Mouse (Mus musculus) lung, postnatal 0 days (tissue): ENCODE data around the gene Palld. TPM values are rescaled to one million over a fixed set of nuclear protein-coding genes. Genes with fewer than 3 reads are reported as not detected.

ENCODE experiments used
- ATAC-seq: fragments of 200-750 bp; cut with Nextera tagmentation; 2 replicates; pipeline ENCODE4 v1.8.0; 2017; ENCODE audit warnings: moderate library complexity
- DNase-seq: peaks from one replicate; pipeline ENCODE4 v3.0.0-alpha.2; 2016; ENCODE audit warnings: low spot score
- H3K27ac ChIP-seq: fragments of 300-500 bp; sonication (generic); 2 replicates; pipeline ENCODE4 v1.5.1; 2014; ENCODE audit warnings: antibody characterized with exemption, mild to moderate bottlenecking, low read length, mixed read lengths
- H3K27me3 ChIP-seq: fragments of 300-500 bp; sonication (generic); replicated peaks from 2 replicates; pipeline ENCODE4 v1.6.1; 2014; ENCODE audit warnings: low read length, mixed read lengths; ENCODE audit not compliant: insufficient read depth
- H3K36me3 ChIP-seq: fragments of 300-500 bp; sonication (generic); 2 replicates; pipeline ENCODE4 v1.6.1; 2014; ENCODE audit warnings: low read length, mixed read lengths; ENCODE audit not compliant: insufficient read depth
- H3K4me1 ChIP-seq: fragments of 300-500 bp; sonication (generic); 2 replicates; pipeline ENCODE4 v1.6.1; 2014; ENCODE audit warnings: antibody characterized with exemption, low read depth, low read length, mixed read lengths; ENCODE audit not compliant: insufficient read depth
- H3K4me2 ChIP-seq: fragments of 300-500 bp; sonication (generic); replicated peaks from 2 replicates; pipeline ENCODE4 v1.6.1; 2014; ENCODE audit warnings: low read depth, mild to moderate bottlenecking, low read length, moderate library complexity, mixed read lengths
- H3K4me3 ChIP-seq: fragments of 300-500 bp; sonication (generic); 2 replicates; pipeline ENCODE4 v1.5.1; 2014; ENCODE audit warnings: low read depth, low read length
- H3K9ac ChIP-seq: fragments of 300-500 bp; sonication (generic); replicated peaks from 2 replicates; pipeline ENCODE4 v1.6.1; 2014; ENCODE audit warnings: low read depth, mild to moderate bottlenecking
- H3K9me3 ChIP-seq: fragments of 300-500 bp; sonication (generic); 2 replicates; pipeline ENCODE4 v1.6.1; 2016; ENCODE audit warnings: low read length, mixed read lengths
- CTCF ChIP-seq: IDR thresholded peaks from 2 replicates; pipeline ENCODE4 v1.5.1; 2016; ENCODE audit warnings: antibody characterized with exemption, mild to moderate bottlenecking
- EP300 ChIP-seq: IDR thresholded peaks from 2 replicates; pipeline ENCODE4 v1.6.1; 2016; ENCODE audit warnings: antibody characterized with exemption, mild to moderate bottlenecking, control low read depth
- WGBS: fragments of 180-500 bp; shearing (Covaris S2); extraction: QIAGEN DNeasy Blood & Tissue Kit; methylation state at CpG from one replicate; pipeline ENCODE4 v1.1.7; 2014; 5-methylcytosine and 5-hydroxymethylcytosine counted together
- polyA plus RNA-seq: library from polyadenylated mRNA; unstranded; fragments of >200 nt; fragmentation: Nextera tagmentation; extraction: Ambion mirVana; gene quantifications from 2 replicates; pipeline ENCODE4 v1.2.1, GENCODE M21; 2015

Gene Palld
- polyA plus RNA-seq, 1 experiment from 2014 or later, result 130 TPM

GRCm38 (mm10) chr8:61775936-61776335, 126.6 kb downstream of the Palld start:
- no peak overlapping the region for H3K27ac ChIP-seq
- no peak overlapping the region for H3K4me3 ChIP-seq
- H3K4me2 ChIP-seq, result no peak overlapping the region
- 51% methylated on average over 6 of the region's 6 CpGs for WGBS
- no peaks in the 10 kb centered on the region for H3K4me1 ChIP-seq
- ATAC-seq (no peak), DNase-seq (no peak)
- no peaks in the 10 kb centered on the region for H3K9me3 ChIP-seq
- H3K27me3 ChIP-seq, result no peaks in the 10 kb centered on the region
- H3K36me3 ChIP-seq, result no peaks in the 10 kb centered on the region
- no peak overlapping the region for H3K9ac ChIP-seq
- no peak for TF ChIP-seq CTCF
- no peak for TF ChIP-seq EP300

GRCm38 (mm10) chr8:61774161-61774560, 128.3 kb downstream of the Palld start:
- TF ChIP-seq EP300 (no peak), CTCF (no peak)
- WGBS, result 78% methylated on average over 5 of the region's 5 CpGs
- Histone ChIP-seq H3K27me3 (no peaks in the 10 kb centered on the region), H3K9ac (no peak overlapping the region), H3K4me1 (no peaks in the 10 kb centered on the region), H3K36me3 (no peaks in the 10 kb centered on the region), H3K4me2 (no peak overlapping the region), H3K9me3 (no peaks in the 10 kb centered on the region), H3K4me3 (no peak overlapping the region), H3K27ac (no peak overlapping the region)
- DNase-seq (no peak), ATAC-seq (no peak)

- ATAC-seq (no peak), DNase-seq (no peak)
- no peak for TF ChIP-seq EP300
- no peak for TF ChIP-seq CTCF
- Histone ChIP-seq H3K4me1 (no peaks in the 10 kb centered on the region), H3K9ac (no peak overlapping the region), H3K36me3 (no peaks in the 10 kb centered on the region), H3K27me3 (no peaks in the 10 kb centered on the region), H3K27ac (no peak overlapping the region), H3K9me3 (no peaks in the 10 kb centered on the region), H3K4me2 (no peak overlapping the region), H3K4me3 (no peak overlapping the region)
- WGBS, result 44% methylated on average over 4 of the region's 4 CpGs
Measured at GRCm38 (mm10) chr8:61773595-61774088, 128.8 kb downstream of the Palld start.

GRCm38 (mm10) chr8:61771328-61771727, 131.2 kb downstream of the Palld start:
- Histone ChIP-seq H3K27me3 (no peaks in the 10 kb centered on the region), H3K4me1 (no peaks in the 10 kb centered on the region), H3K9me3 (no peaks in the 10 kb centered on the region), H3K36me3 (no peaks in the 10 kb centered on the region), H3K4me3 (no peak overlapping the region), H3K9ac (no peak overlapping the region), H3K4me2 (no peak overlapping the region), H3K27ac (no peak overlapping the region)
- no peak for TF ChIP-seq CTCF
- no peak for TF ChIP-seq EP300
- 38% methylated on average over 3 of the region's 3 CpGs for WGBS
- ATAC-seq, result no peak
- no peak for DNase-seq

GRCm38 (mm10) chr8:61769340-61769879, 133.1 kb downstream of the Palld start:
- WGBS, result 58% methylated on average over 5 of the region's 5 CpGs
- Histone ChIP-seq H3K9ac (no peak overlapping the region), H3K27me3 (no peaks in the 10 kb centered on the region), H3K4me2 (no peak overlapping the region), H3K4me3 (no peak overlapping the region), H3K9me3 (no peaks in the 10 kb centered on the region), H3K27ac (no peak overlapping the region), H3K4me1 (no peaks in the 10 kb centered on the region), H3K36me3 (no peaks in the 10 kb centered on the region)
- no peak for TF ChIP-seq CTCF
- TF ChIP-seq EP300, result no peak
- peak; percentile 22 for DNase-seq
- ATAC-seq, result no peak

- Histone ChIP-seq H3K9ac (0 out of 2 replicates have a peak overlapping the region, but pooled peaks have one; percentile 16), H3K4me2 (peak overlapping the region; percentile 63), H3K9me3 (no peaks in the 10 kb centered on the region), H3K4me1 (no peaks in the 10 kb centered on the region), H3K27me3 (peaks cover 4% of the 10 kb centered on the region; the same call in 1 of the 2 replicates), H3K36me3 (no peaks in the 10 kb centered on the region), H3K4me3 (peak overlapping the region; percentile 45), H3K27ac (no peak overlapping the region)
- TF ChIP-seq CTCF (no peak), EP300 (no peak)
- ATAC-seq, result no peak
- 17% methylated on average over 8 of the region's 8 CpGs for whole genome bisulfite sequencing
- DNase-seq, result no peak
Measured at GRCm38 (mm10) chr8:61760190-61760578, 142.3 kb downstream of the Palld start.
